Mouse (Mus musculus) spleen, postnatal 10 days (tissue): ENCODE measurements around the gene Lsp1.

Experiments used
- DNase-seq, 2 experiments: peaks; one replicate each; pipeline ENCODE4 v3.0.0; 2021 to 2022; ENCODE audit warnings: low spot score in 2 of 2

The Lsp1 gene

GRCm38 (mm10) chr7:142476271-142476670 lies 15.7 kb downstream of the Lsp1 start:
- no peak for DNase-seq

GRCm38 (mm10) chr7:142476795-142477452 lies 16.3 kb downstream of the Lsp1 start:
- DNase-seq = no peak

DNA sequence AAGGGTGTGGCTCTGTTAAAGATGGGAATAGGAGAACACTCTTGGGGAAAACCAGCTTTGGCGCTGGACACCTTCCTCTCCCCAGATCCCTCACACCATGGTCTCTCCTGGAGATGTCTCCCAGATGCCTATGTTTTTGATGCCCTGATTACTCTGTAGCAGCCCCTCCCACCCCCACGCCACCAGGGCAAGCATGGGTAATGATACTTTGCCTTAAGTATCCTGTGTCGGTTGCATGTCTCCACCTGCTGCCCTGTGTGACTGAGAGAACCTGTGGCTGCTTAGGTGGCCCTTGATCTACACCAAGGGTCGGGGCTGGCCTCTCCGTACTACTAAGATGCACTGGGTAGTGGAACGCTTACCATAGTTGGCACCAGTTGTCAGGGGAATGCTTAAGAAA lies 17.4 kb downstream of the Lsp1 start:
- DNase-seq = no peak

DNA sequence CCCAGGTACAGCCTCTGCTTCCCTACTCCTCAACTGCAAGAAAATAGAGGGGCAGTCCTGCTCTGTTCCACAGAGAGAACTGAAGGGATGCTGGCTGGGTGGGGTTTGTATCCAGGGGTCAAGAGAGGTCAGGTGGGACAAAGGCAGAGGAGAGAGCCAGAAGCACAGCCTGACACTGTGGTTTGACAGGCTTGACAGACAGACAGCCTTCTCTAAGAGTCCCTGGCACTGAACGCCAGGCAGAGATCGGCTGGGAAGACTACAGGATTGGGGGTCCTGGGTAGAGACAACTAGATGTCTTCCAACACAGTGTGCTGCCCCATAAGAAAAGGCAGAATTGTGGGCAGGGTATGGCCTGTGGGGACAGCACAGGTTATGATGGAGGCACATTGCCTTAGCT lies 18.0 kb downstream of the Lsp1 start:
- DNase-seq = no peak

DNA sequence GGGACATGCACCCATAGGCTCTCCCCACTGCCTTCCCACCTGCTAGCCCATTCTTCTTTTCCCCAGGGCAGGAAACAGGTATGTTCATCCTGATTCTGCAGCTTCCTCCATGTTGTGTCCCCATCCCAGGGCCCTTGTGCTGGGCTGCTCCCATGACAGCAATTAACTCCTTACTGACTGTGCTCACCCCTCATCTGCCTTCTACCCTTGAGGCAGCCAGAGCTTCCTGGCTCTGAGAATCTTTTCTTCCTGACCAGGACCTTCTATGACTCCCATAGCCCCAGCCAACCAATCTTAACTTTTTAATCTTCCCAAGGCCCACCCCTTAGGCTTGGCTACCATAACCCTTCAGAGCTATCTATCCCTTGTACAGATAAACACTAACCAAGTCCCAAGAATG lies 18.7 kb downstream of the Lsp1 start:
- DNase-seq = no peak

- no peak for DNase-seq
Observed at GRCm38 (mm10) chr7:142479886-142480285, 19.3 kb downstream of the Lsp1 start.

DNA sequence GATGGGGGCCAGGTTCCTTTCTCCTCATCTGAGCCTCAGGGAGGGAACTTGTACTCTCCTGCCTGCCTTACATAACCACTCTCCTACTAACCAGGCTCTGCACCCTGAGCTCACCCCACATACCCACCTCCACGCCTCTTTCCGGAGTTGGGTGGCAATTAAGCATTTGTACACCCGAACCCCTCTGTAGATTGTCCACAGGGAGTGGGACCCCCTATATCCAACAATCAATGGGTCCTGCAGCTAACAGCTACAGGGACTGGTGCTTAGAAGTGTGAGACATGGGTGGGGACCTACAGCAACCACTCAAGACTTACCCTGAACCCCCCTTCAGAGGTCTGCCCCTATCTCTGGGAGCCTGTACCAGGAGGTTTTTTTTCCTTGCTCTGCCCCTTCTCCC lies 20.1 kb downstream of the Lsp1 start:
- no peak for DNase-seq

DNA sequence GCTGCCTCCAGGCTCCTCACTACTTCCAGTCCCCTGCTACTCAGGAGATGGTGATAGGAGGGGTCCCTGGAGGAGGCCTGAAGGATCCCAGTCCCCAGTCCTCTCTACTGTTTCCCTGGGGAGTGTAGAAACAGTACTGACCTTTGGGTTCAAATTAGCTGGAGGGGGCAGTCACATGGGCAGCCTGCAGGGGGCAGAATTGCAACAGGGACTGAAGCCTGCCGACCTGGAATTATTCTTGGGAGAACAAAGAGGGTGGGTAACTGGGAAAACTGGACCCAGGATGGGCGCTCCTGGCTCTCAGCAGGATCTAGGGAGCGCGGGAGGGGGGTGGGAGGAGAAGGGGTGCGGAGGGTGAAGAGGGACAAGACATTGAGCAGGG lies 20.6 kb downstream of the Lsp1 start:
- peak in 1 of 2 experiments; percentile 57 for DNase-seq

GRCm38 (mm10) chr7:142481568-142482255 lies 21.1 kb downstream of the Lsp1 start:
- DNase-seq = no peak

DNA sequence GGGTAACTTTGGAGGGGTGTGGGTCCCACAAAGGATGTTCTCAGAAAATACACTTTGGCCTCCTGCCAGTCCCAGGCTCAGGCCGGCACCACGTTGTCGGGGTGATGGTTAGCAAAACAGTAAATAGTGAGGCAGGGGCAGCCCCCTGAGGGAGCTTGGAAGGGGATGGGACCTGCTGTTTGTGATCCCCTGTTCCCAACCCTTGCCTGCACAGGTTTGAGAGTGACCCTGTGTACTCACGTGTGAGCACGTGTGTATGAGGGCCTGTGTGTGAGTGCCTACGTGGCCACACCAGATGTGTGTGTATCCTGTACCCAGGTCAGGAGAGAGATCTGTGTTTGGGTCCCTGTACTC lies 21.6 kb downstream of the Lsp1 start:
- DNase-seq = no peak

DNA sequence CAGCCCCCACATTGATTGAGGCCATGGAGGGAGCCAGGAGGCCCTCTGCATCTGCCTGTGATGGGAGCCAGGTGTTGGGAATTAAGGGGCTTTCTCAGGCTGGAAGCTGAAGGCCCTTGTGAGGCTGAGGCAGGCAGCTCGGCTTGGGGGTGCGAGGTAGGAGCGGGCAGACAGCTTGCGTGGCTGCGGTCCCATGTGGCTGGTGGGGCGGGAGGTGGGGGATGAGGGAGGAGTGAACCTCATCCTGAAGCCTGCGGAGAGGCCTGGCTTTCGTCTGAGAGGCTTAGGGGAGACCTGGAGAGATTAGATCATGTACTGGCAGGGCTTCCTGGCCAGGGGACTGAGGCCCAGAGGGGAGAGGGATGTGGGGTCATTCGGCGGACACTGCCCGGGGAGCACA lies 22.5 kb downstream of the Lsp1 start:
- no peak for DNase-seq

DNA sequence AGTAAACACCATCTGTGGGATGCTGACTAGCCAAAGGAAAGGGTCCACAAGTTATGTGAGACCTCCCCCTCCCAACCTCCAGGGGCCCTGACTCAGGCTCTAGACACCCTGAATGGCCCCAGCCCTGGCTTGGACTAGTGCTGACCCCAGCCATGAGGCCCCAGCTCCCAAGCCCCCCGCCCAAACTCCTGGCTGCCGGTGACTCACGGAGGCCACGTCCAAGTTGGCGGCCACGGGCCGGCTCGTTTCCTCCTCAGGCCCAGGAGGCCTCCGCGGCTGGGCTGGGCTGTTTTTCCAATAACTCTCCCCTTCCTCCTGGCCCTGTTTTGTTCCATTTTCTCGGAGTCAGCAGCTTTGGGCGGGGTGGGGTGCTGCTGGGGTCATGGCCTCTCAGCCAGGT lies 24.2 kb downstream of the Lsp1 start:
- no peak for DNase-seq

GRCm38 (mm10) chr7:142486751-142487162 lies 26.1 kb downstream of the Lsp1 start:
- DNase-seq = no peak

- DNase-seq = no peak
Observed at GRCm38 (mm10) chr7:142487341-142487859, 26.8 kb downstream of the Lsp1 start.

DNA sequence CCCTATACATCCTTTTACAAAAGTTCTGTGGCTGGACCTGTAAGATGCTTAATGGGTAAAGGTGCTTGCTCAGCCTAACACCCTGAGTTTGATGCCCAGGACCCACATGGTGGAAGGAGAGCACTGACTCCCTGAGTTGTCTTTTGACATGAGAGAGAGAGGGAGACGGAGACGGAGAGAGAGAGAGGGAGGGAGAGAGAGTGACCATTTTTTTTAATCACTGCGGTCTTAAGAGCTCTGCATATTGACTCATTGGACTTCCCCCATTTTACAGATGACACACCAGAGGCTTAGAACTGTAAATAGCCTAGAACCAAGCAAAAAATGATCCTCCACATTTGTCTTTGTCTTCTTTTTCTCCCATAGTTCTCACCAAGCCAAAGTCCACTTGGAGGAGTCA lies 27.4 kb downstream of the Lsp1 start:
- no peak for DNase-seq

GRCm38 (mm10) chr7:142493535-142493934 lies 32.9 kb downstream of the Lsp1 start:
- DNase-seq = no peak

GRCm38 (mm10) chr7:142496158-142496557 lies 35.5 kb downstream of the Lsp1 start:
- no peak for DNase-seq

GRCm38 (mm10) chr7:142496800-142497199 lies 36.2 kb downstream of the Lsp1 start:
- DNase-seq = no peak

DNA sequence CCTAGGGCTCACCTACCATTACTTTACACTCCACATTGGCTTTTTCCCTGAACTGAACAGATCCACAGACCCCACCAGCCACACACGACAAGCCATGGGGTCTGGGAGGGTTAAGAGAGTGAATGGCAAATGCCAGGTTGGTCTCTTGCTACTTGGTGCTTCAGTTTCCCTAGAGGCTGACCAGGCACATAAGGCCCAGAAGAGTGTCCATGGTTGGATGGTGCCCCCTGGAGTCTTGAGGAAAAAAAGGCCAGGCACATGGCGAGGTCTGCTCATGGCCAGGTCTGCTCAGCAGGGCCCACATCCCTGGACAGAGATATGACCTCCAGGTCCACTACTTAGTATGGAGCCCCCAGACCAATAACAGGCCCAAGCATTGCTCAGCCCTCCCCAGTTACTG lies 37.2 kb downstream of the Lsp1 start:
- no peak for DNase-seq

GRCm38 (mm10) chr7:142498575-142498974 lies 38.0 kb downstream of the Lsp1 start, which contains the start of gene Tnnt3:
TSS of gene Tnnt3 (plus strand) at chr7:142498836.
- no peak for DNase-seq

DNA sequence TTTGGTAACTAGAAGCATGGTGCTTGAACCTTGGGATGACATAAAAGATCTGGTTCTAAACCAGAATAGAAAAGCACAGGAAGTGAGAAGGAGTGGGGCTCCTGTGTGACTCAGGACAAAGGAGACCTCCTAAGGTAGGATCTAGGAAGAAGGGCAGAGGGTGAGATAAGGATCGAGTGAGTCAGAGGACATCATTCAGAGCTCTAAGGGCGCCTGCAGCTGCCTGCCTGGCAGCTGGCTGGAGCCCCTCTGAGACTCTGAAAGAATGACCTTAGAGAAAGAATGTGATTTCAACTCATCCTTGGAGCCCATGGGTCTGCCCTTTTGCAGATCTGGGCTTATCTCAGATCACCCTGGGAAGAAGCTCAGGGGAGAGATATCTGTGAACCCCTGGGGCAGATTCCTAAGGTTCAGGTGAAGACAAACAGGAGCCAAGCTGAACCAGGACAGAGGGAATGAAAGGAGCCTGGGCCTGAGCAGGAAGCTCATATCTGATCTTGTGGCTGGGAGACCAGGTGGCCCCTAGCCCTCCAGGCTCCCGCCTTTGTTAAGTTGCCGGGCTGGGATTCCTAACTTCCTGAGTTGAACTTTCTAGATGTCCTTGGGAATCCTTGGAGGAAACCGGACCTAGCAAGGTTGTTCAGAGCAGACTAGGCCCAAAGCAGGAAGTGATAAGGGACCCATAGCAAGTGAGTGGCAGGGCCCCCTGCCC lies 38.6 kb downstream of the Lsp1 start:
- DNase-seq = no peak

GRCm38 (mm10) chr7:142500032-142500431 lies 39.4 kb downstream of the Lsp1 start:
- no peak for DNase-seq

- no peak for DNase-seq
Observed at GRCm38 (mm10) chr7:142503206-142503605, 42.6 kb downstream of the Lsp1 start.
